Mouse (Mus musculus) heart, postnatal 0 days (tissue): ENCODE results near the gene Fgf22. TPM values are rescaled to one million over a fixed set of nuclear protein-coding genes. Genes with fewer than 3 reads are reported as not detected.

ENCODE experiments used
- ATAC-seq: fragments of 200-750 bp; cut with Nextera tagmentation; 2 replicates; pipeline ENCODE4 v1.8.0; 2017; ENCODE audit warnings: low read depth, moderate number of reproducible peaks, moderate library complexity; ENCODE audit not compliant: insufficient read depth
- DNase-seq: peaks from one replicate; pipeline ENCODE4 v3.0.0-alpha.2; 2016; ENCODE audit warnings: low spot score
- H3K27ac ChIP-seq: fragments of 300-500 bp; sonication (generic); 2 replicates; pipeline ENCODE4 v1.5.1; 2014; ENCODE audit warnings: low read depth, mild to moderate bottlenecking
- H3K27me3 ChIP-seq: fragments of 300-500 bp; sonication (generic); 2 replicates; pipeline ENCODE4 v1.6.1; 2014; ENCODE audit warnings: low read length, mixed read lengths; ENCODE audit not compliant: control insufficient read depth, insufficient read depth
- H3K36me3 ChIP-seq: fragments of 300-500 bp; sonication (generic); replicated peaks from 2 replicates; pipeline ENCODE4 v1.6.1; 2014; ENCODE audit warnings: low read length, mixed read lengths; ENCODE audit not compliant: control insufficient read depth, insufficient read depth
- H3K4me1 ChIP-seq: fragments of 300-500 bp; sonication (generic); 2 replicates; pipeline ENCODE4 v1.6.1; 2014; ENCODE audit warnings: antibody characterized with exemption; ENCODE audit not compliant: control insufficient read depth, insufficient read depth
- H3K4me2 ChIP-seq: fragments of 300-500 bp; sonication (generic); 2 replicates; pipeline ENCODE4 v1.6.1; 2014; ENCODE audit warnings: low read depth, mild to moderate bottlenecking, low read length, moderate library complexity
- H3K4me3 ChIP-seq: fragments of 300-500 bp; sonication (generic); 2 replicates; pipeline ENCODE4 v1.5.1; 2014; ENCODE audit warnings: low read depth, low read length
- H3K9ac ChIP-seq: fragments of 300-500 bp; sonication (generic); replicated peaks from 2 replicates; pipeline ENCODE4 v1.6.1; 2014; ENCODE audit warnings: low read depth, low read length, mixed read lengths
- H3K9me3 ChIP-seq: fragments of 300-500 bp; sonication (generic); replicated peaks from 2 replicates; pipeline ENCODE4 v1.6.1; 2016; ENCODE audit warnings: low read length; ENCODE audit not compliant: control insufficient read depth
- CTCF ChIP-seq: IDR thresholded peaks from 2 replicates; pipeline ENCODE4 v1.5.1; 2016; ENCODE audit warnings: antibody characterized with exemption, control low read depth, low read depth
- EP300 ChIP-seq: IDR thresholded peaks from 2 replicates; pipeline ENCODE4 v1.6.1; 2016; ENCODE audit warnings: antibody characterized with exemption, low read depth
- WGBS: fragments of 180-500 bp; shearing (Covaris S2); extraction: QIAGEN DNeasy Blood & Tissue Kit; methylation state at CpG from one replicate; pipeline ENCODE4 v1.1.7; 2014; 5-methylcytosine and 5-hydroxymethylcytosine counted together
- polyA plus RNA-seq: library from polyadenylated mRNA; unstranded; fragments of >200 nt; fragmentation: Nextera tagmentation; extraction: Ambion mirVana; gene quantifications from 2 replicates; pipeline ENCODE4 v1.2.1, GENCODE M21; 2015
- total RNA-seq: library from RNA; depleted of rRNA; stranded (reverse); fragments of >200 nt; gene quantifications from 2 replicates; pipeline ENCODE4 v1.2.3, GENCODE M21; 2014; ENCODE audit warnings: low replicate concordance

Fgf22 gene
- total and polyA plus RNA-seq, 2 experiments from 2014 or later, result 0.14 TPM; not detected in 1

DNA sequence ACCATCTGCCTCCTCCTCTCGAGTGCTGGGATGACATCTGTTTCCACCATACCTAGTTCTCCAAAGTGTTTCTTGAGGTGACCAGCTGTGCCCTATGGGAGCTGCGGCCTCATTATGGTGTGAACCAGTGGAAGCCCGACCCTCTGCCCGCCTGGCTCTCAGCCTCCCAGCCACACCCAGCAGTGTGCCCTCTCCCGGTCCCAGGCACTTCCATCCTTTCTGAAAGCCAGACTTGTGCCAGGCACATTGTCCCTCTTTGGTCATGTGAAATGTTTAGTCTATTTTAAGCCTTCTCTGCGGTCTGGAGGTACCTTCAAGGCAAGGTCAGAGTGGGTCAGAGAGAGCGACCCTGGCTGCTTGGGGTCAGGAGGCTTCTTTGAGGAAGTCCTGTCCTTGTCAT, 31.2 kb upstream of the Fgf22 start:
- WGBS, result 48% methylated on average over 7 of the region's 7 CpGs
- peaks cover 12% of the 10 kb centered on the region; the same call in 1 of the 2 replicates for H3K4me1 ChIP-seq
- peaks cover 10% of the 10 kb centered on the region; the same call in 1 of the 2 replicates for H3K27me3 ChIP-seq
- no peak overlapping the region for H3K4me3 ChIP-seq
- no peak for TF ChIP-seq CTCF
- no peak for TF ChIP-seq EP300
- no peak overlapping the region for H3K27ac ChIP-seq
- no peaks in the 10 kb centered on the region for H3K9me3 ChIP-seq
- H3K4me2 ChIP-seq, result no peak overlapping the region
- no peak for DNase-seq
- no peak overlapping the region for H3K9ac ChIP-seq
- H3K36me3 ChIP-seq, result no peaks in the 10 kb centered on the region
- ATAC-seq, result peak; percentile 69

DNA sequence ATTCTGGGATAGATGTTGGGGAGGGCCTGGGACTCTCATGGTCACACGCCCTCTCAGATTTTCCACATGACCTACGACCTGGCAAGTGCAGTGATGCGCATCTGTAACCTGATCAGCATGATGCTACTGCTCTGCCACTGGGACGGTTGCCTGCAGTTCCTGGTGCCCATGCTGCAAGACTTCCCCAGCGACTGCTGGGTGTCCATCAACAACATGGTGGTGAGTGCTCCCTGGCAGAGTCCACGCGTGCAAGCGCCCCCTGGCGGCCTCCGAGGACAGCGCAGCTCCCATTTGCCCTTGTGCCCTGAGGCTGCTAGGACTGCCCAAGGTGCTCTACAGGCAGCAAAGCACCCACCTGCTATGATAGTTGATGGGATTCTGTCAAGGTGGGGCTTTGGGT, 28.8 kb upstream of the Fgf22 start:
- 41% methylated on average over 11 of the region's 11 CpGs for WGBS
- H3K9ac ChIP-seq, result no peak overlapping the region
- no peak overlapping the region for H3K4me3 ChIP-seq
- peaks cover 18% of the 10 kb centered on the region for H3K4me1 ChIP-seq
- ATAC-seq, result no peak
- TF ChIP-seq CTCF (peak; percentile 44), EP300 (no peak)
- no peaks in the 10 kb centered on the region for H3K36me3 ChIP-seq
- no peak overlapping the region for H3K27ac ChIP-seq
- no peaks in the 10 kb centered on the region for H3K27me3 ChIP-seq
- no peak overlapping the region for H3K4me2 ChIP-seq
- no peaks in the 10 kb centered on the region for H3K9me3 ChIP-seq
- DNase-seq, result no peak

DNA sequence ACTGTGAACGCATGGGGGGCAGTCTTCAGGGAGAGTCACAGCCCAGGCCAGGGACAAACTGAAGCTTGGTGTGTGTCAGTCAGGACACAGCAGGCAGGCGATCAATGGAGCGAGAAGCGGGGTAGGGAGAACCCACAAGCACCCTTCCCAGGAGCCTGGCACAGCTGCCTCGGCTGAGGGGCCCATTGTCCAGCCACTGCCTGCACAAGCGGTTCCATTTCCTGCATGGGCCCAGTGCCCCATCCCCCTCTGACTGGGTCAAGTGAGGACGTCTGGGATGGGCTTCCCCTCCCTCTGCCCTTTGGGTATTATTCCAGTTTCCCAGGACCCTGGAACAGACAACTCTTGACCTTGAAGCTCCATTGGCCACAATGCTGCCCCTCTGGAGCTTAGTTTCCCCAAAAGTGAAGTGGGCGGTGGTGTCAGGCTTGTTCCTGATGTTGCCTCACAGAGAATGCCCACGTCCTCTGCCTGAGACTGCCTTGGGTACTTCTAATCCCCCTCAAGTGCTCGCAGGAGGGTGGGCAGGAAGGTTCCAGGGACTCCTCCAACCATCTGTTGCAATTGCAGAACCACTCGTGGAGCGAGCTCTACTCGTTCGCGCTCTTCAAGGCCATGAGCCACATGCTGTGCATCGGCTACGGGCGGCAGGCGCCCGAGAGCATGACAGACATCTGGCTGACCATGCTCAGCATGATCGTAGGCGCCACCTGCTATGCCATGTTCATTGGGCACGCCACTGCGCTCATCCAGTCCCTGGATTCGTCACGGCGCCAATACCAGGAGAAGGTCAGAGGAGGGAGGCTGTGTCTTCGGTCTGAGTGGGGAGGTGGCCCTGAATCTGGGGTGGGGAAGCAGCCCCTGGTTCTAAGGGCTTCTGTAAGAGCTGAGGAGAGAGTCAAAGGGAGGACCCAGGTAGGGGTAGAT, 26.3 kb upstream of the Fgf22 start:
- Histone ChIP-seq H3K4me3 (no peak overlapping the region), H3K4me2 (no peak overlapping the region), H3K36me3 (0 out of 2 replicates have a peak, but pooled peaks cover 3% of the 10 kb centered on the region), H3K4me1 (peaks cover 12% of the 10 kb centered on the region), H3K9ac (no peak overlapping the region), H3K27me3 (no peaks in the 10 kb centered on the region), H3K9me3 (no peaks in the 10 kb centered on the region), H3K27ac (no peak overlapping the region)
- ATAC-seq, result no peak
- 64% methylated on average over 28 of the region's 28 CpGs for WGBS
- no peak for DNase-seq
- no peak for TF ChIP-seq EP300

DNA sequence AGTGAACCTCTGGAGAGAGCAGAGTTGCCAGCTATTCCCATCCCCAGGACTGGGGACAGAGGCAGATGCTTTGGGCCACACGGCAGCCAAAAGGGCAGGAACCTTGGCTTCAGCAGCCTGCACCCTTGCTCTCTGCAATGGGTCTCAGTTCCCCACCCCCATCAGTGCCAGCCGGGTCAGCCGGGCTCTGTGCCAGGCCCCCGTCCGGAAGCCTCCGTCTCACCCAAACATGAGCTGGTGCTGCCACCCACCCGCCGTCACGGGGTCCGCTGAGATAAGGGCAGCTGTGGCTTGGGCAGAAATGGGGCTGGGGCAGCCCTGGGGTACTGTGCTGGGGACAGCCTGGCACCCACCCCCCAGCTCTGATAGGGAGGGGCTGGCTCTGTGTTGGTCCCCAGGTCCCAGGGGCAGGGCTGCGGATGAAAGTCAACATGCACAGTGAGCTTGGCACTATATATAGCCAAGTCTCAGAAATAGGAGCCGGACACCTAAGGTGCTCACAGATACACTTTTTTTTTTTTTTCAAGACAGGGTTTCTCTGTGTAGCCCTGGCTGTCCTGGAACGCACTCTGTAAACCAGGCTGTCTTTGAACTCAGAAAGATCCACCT, 25.4 kb upstream of the Fgf22 start:
- H3K27ac ChIP-seq, result no peak overlapping the region
- H3K9ac ChIP-seq, result no peak overlapping the region
- H3K36me3 ChIP-seq, result peaks cover 10% of the 10 kb centered on the region; the same call in 1 of the 2 replicates
- H3K4me2 ChIP-seq, result peak overlapping the region; percentile 49
- H3K4me3 ChIP-seq, result no peak overlapping the region
- WGBS, result 49% methylated on average over 13 of the region's 13 CpGs
- H3K4me1 ChIP-seq, result peaks cover 6% of the 10 kb centered on the region; the same call in 1 of the 2 replicates
- DNase-seq, result no peak
- no peaks in the 10 kb centered on the region for H3K9me3 ChIP-seq
- peak; percentile 42 for ATAC-seq
- no peaks in the 10 kb centered on the region for H3K27me3 ChIP-seq
- TF ChIP-seq CTCF (no peak), EP300 (no peak)

DNA sequence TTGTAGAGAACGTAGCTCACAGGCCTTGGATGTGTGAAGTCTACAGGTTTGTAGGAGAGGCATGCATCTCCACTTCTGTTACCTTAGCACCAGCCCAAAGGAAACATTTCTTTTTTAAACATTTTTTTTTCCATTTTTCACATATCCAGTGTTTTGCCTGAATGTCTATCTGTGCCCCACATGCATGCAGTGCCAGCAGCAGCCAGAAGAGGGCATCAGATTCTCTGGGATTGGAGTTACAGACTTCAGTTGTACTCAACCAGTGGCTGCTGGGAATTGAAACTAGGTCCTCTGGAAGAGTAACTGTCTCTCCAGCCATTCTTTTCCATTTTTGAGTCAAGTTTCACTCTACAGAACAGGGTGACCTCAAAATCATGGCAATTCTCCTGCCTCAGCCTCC, 22.4 kb upstream of the Fgf22 start:
- no peak overlapping the region for H3K4me3 ChIP-seq
- no peak overlapping the region for H3K27ac ChIP-seq
- ATAC-seq (no peak), DNase-seq (no peak)
- no peaks in the 10 kb centered on the region for H3K9me3 ChIP-seq
- peaks cover 29% of the 10 kb centered on the region for H3K36me3 ChIP-seq
- WGBS, result 100% methylated on average over 1 of the region's 1 CpGs
- H3K27me3 ChIP-seq, result no peaks in the 10 kb centered on the region
- TF ChIP-seq CTCF, result peak; percentile 35
- TF ChIP-seq EP300, result no peak
- H3K4me2 ChIP-seq, result no peak overlapping the region
- peaks cover 6% of the 10 kb centered on the region; the same call in 1 of the 2 replicates for H3K4me1 ChIP-seq
- H3K9ac ChIP-seq, result no peak overlapping the region
